Mouse (Mus musculus) bone marrow macrophage, adult 2 months (primary cell): Measurements from ENCODE around the gene Btn2a2. TPM values are rescaled to one million over a fixed set of nuclear protein-coding genes. Genes with fewer than 3 reads are reported as not detected.

Experiments
- H3K27ac ChIP-seq: 2 replicates; pipeline ENCODE4 v1.5.1; 2012; ENCODE audit warnings: low read depth, low read length; ENCODE audit not compliant: insufficient read depth
- H3K4me1 ChIP-seq: 2 replicates; pipeline ENCODE4 v1.6.1; 2012; ENCODE audit warnings: low read length; ENCODE audit not compliant: control insufficient read depth, insufficient read depth
- H3K4me3 ChIP-seq: 2 replicates; pipeline ENCODE4 v1.5.1; 2012; ENCODE audit warnings: mild to moderate bottlenecking, low read length, moderate library complexity; ENCODE audit not compliant: insufficient read depth
- CTCF ChIP-seq: IDR thresholded peaks from 2 replicates; pipeline ENCODE4 v1.5.1; 2012; ENCODE audit warnings: low read depth, mild to moderate bottlenecking, low read length, moderate library complexity
- POLR2A ChIP-seq: IDR thresholded peaks from 2 replicates; pipeline ENCODE4 v1.6.1; 2012; ENCODE audit warnings: mild to moderate bottlenecking, low read depth, low read length, borderline replicate concordance
- polyA plus RNA-seq: library from polyadenylated mRNA; stranded (reverse); fragments of >200 nt; gene quantifications from 2 replicates; pipeline ENCODE4 v1.2.4, GENCODE M21; 2012; ENCODE audit not compliant: missing spikeins, insufficient read depth, insufficient read length

Btn2a2 gene
- polyA plus RNA-seq, 1 experiment = not detected

DNA sequence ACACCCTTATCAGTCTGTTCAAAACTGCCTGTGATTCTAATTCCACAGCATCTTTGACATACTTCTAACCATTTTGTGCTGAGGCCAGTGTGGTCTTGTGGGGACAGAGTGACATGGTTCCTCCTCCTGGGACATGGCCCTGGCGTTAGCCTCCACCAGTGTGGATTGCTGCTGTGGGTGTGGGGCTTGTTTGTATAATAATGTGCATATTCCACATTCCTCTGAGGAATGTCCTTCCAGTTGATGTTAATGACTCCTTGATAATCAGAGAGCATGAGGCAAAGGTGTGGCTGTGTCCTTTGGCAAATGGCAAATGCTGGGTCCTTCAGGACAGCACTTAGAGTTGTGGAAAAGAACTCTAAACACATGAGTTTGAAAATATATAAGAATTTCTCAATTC lies 24.9 kb upstream of the Btn2a2 start:
- TF ChIP-seq POLR2A (no peak), CTCF (no peak)
- peaks cover 5% of the 10 kb centered on the region for H3K4me1 ChIP-seq
- no peak overlapping the region for H3K4me3 ChIP-seq
- H3K27ac ChIP-seq = no peak overlapping the region

GRCm38 (mm10) chr13:23510127-23510526 lies 21.5 kb upstream of the Btn2a2 start:
- Histone ChIP-seq H3K4me1 (peaks cover 2% of the 10 kb centered on the region), H3K4me3 (no peak overlapping the region), H3K27ac (no peak overlapping the region)
- TF ChIP-seq CTCF (no peak), POLR2A (no peak)

- TF ChIP-seq CTCF = no peak
- no peak for TF ChIP-seq POLR2A
- Histone ChIP-seq H3K4me3 (no peak overlapping the region), H3K27ac (no peak overlapping the region), H3K4me1 (peaks cover 9% of the 10 kb centered on the region)
Measured at GRCm38 (mm10) chr13:23506819-23507515, 18.3 kb upstream of the Btn2a2 start.

DNA sequence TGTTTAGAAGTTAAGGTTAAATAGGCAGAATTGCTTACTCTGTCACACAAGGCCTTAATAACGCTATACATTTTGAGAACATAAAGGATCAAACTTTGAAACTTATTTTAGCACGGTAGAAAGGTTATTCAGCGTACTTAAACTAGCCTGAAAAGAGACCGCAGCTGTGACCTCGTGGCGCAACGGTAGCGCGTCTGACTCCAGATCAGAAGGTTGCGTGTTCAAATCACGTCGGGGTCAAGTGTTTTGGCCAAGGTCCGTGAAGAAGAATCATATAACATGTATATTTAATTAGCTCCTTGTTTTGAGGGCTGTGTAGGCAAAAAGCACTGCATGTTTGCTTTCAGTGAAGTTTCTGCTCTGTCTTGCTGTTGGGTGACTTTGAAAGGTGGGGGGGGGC lies 17.7 kb upstream of the Btn2a2 start:
- Histone ChIP-seq H3K27ac (no peak overlapping the region), H3K4me1 (peaks cover 14% of the 10 kb centered on the region), H3K4me3 (no peak overlapping the region)
- TF ChIP-seq CTCF (no peak), POLR2A (no peak)

GRCm38 (mm10) chr13:23505662-23506345 lies 17.1 kb upstream of the Btn2a2 start:
- Histone ChIP-seq H3K4me3 (no peak overlapping the region), H3K4me1 (peaks cover 14% of the 10 kb centered on the region), H3K27ac (no peak overlapping the region)
- TF ChIP-seq CTCF (no peak), POLR2A (no peak)

DNA sequence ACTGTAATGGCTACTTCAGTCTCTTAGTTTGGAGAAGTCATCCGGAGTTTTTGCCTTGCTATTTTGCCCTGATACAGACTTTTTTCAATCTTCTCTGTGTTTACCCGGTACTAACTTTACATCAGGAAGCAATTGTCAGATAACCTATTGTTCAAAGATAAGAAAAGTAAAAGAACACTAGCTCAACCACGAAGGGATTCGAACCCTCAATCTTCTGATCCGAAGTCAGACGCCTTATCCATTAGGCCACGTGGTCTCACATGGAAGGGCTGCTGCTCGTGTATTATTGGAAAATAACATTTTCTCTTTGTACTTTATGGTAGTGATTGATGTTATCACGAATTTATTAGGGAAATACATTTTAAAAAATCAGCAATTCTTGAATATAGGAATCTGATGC lies 15.1 kb upstream of the Btn2a2 start:
- peaks cover 12% of the 10 kb centered on the region for H3K4me1 ChIP-seq
- H3K4me3 ChIP-seq = no peak overlapping the region
- TF ChIP-seq POLR2A = no peak
- no peak for TF ChIP-seq CTCF
- H3K27ac ChIP-seq = no peak overlapping the region

- Histone ChIP-seq H3K4me1 (peaks cover 12% of the 10 kb centered on the region), H3K27ac (no peak overlapping the region), H3K4me3 (no peak overlapping the region)
- TF ChIP-seq CTCF = no peak
- TF ChIP-seq POLR2A = no peak
Measured at GRCm38 (mm10) chr13:23502916-23503315, 14.3 kb upstream of the Btn2a2 start.

DNA sequence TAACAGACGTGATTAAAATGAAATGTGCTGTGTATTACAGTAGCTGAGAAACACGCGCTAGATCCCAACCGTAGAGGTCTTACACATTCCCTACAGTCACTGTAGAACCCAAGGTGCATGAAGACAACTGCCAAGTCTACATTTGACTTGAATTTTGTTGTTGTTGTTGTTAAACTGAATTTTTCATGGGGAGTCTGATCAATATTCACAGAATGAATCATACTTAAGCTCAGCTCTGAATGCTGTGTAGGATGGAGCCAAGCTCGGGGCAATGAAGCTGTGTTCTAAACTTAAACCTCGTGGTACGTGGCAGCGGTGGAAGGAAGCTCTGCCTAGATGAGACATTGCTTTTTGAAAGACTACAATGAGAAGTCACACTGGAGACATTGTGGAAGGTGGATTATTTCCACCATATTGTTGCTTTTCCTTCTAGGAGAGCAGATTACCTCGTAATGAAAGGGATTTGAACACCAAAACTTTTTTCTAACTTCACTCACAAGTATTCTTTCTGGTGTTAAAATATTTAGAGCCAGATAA lies 13.4 kb upstream of the Btn2a2 start:
- H3K4me1 ChIP-seq = peaks cover 13% of the 10 kb centered on the region
- H3K27ac ChIP-seq = no peak overlapping the region
- no peak for TF ChIP-seq CTCF
- no peak for TF ChIP-seq POLR2A
- H3K4me3 ChIP-seq = no peak overlapping the region

DNA sequence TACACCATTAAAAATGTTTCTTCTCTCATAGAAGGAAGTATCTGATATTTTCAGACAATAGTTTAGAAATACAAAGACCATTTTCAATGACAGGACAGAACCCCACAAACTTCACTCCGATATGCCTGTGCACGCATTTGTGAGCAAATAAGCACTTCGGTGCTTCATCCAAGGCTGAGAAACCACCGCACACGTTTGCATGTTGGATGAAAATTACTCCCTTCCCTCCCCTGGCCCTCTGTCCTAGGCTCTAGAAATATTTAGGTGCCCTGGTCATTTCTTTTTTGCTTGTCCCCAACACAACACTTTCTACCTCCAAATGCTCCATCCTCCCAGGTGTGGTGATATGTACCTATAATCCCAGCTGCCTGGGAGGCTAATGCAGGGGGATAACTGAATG lies 12.9 kb upstream of the Btn2a2 start:
- Histone ChIP-seq H3K27ac (no peak overlapping the region), H3K4me1 (peaks cover 17% of the 10 kb centered on the region), H3K4me3 (no peak overlapping the region)
- TF ChIP-seq CTCF (no peak), POLR2A (no peak)

DNA sequence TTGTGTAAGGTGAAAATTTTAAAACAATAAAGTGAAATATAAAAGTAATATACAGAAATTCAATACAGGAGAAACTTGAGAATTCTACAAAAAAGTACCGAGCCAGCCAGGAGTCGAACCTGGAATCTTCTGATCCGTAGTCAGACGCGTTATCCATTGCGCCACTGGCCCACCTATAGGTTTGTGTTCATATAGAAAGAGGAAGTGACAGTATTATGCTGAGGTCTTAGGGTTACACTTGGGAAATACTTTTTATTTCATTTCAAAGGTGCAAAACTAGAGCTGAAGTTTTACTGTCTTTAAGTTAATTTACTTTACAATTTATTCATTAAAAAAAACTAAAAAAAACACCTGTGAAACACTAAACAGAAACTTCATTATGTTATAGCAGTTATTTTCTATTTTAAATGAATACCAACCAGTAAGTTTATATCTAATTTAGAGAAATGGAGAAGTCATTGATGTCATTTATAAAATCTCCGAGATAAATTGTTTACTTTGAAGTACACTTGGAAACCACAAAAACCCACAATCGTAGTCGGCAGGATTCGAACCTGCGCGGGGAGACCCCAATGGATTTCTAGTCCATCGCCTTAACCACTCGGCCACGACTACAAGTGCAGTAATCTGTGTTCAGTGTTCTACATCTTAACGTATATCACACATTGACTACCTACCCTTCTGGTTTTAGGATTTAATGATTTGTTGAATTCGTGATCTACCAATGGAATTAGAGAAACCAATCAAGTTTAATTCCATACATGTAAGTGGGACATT lies 12.0 kb upstream of the Btn2a2 start:
- Histone ChIP-seq H3K27ac (no peak overlapping the region), H3K4me3 (no peak overlapping the region), H3K4me1 (peaks cover 17% of the 10 kb centered on the region)
- TF ChIP-seq CTCF (no peak), POLR2A (no peak)
